Mouse (Mus musculus) thymus, adult 2 months (tissue): Measurements from ENCODE around the gene Atad1.

Source experiments
- CTCF ChIP-seq: fragments of 200-500 bp; IDR thresholded peaks from 2 replicates; pipeline ENCODE4 v1.5.1; 2012; ENCODE audit warnings: mild to moderate bottlenecking, control low read depth, low read length, moderate library complexity, borderline replicate concordance; ENCODE audit not compliant: control insufficient read depth, poor library complexity, insufficient read depth; ENCODE audit errors: extremely low read depth
- POLR2A ChIP-seq: fragments of 200-500 bp; IDR thresholded peaks from 2 replicates; pipeline ENCODE4 v1.6.1; 2012; ENCODE audit warnings: mild to moderate bottlenecking, low read length, control low read depth, moderate library complexity; ENCODE audit not compliant: control insufficient read depth, poor library complexity, insufficient read depth; ENCODE audit errors: extremely low read depth

DNA sequence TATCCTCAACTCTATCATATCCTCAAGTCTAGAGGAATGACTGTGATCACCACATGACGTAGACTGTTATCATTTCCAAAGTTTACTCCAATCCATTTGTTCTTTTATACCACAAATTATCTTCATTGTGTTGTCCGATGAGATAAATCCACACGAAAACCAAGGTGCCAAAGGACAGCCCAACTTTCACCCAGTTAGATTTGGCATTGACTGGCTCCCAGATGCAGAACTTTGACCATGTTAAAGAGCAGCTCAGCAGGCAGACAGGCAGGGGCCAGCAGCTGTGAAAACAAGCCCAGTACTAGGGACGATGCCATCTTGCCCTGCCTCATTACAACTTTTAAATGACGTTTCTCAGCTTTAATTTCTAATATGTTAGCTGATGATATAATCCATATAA, 80.2 kb downstream of the Atad1 start:
- no peak for TF ChIP-seq CTCF
- no peak for TF ChIP-seq POLR2A
